Mouse (Mus musculus) intestine, embryonic 16.5 days (tissue): ENCODE results near the gene Ttll10. TPM values are rescaled to one million over a fixed set of nuclear protein-coding genes. Genes with fewer than 3 reads are reported as not detected.
A peak's percentile ranks its signal among the peaks of the same experiment; 100 is the strongest.

ENCODE experiments used
- ATAC-seq: fragments of 200-750 bp; cut with Nextera tagmentation; 2 replicates; pipeline ENCODE4 v1.8.0; 2017; ENCODE audit warnings: moderate TSS enrichment, moderate library complexity
- H3K27ac ChIP-seq: fragments of 300-500 bp; sonication (generic); 2 replicates; pipeline ENCODE4 v1.5.1; 2014; ENCODE audit warnings: mild to moderate bottlenecking, low read length
- H3K27me3 ChIP-seq: fragments of 300-500 bp; sonication (generic); replicated peaks from 2 replicates; pipeline ENCODE4 v1.6.1; 2014; ENCODE audit warnings: low read length, control low read depth, mixed read lengths; ENCODE audit not compliant: control insufficient read depth, insufficient read depth
- H3K36me3 ChIP-seq: fragments of 300-500 bp; sonication (generic); 2 replicates; pipeline ENCODE4 v1.6.1; 2014; ENCODE audit warnings: low read length, control low read depth; ENCODE audit not compliant: control insufficient read depth, insufficient read depth
- H3K4me1 ChIP-seq: fragments of 300-500 bp; sonication (generic); 2 replicates; pipeline ENCODE4 v1.6.1; 2014; ENCODE audit warnings: low read length, control low read depth, mixed read lengths; ENCODE audit not compliant: control insufficient read depth, insufficient read depth
- H3K4me2 ChIP-seq: fragments of 300-500 bp; sonication (generic); 2 replicates; pipeline ENCODE4 v1.6.1; 2014; ENCODE audit warnings: low read depth, low read length, control low read depth
- H3K4me3 ChIP-seq: fragments of 300-500 bp; sonication (generic); 2 replicates; pipeline ENCODE4 v1.5.1; 2014; ENCODE audit warnings: mild to moderate bottlenecking, low read length
- H3K9ac ChIP-seq: fragments of 300-500 bp; sonication (generic); 2 replicates; pipeline ENCODE4 v1.6.1; 2014; ENCODE audit warnings: low read depth, low read length
- H3K9me3 ChIP-seq: fragments of 300-500 bp; sonication (generic); 2 replicates; pipeline ENCODE4 v1.6.1; 2016; ENCODE audit warnings: low read length, control low read depth; ENCODE audit not compliant: control insufficient read depth
- WGBS: fragments of 180-500 bp; shearing (Covaris S2); extraction: QIAGEN DNeasy Blood & Tissue Kit; methylation state at CpG from one replicate; pipeline ENCODE4 v1.1.7; 2014; 5-methylcytosine and 5-hydroxymethylcytosine counted together
- microRNA counts: library from miRNA; unstranded; fragments of <30 nt; microRNA quantifications from one replicate; lab custom pipeline; 2016
- microRNA-seq: library from miRNA; unstranded; fragments of <30 nt; microRNA quantifications from one replicate; pipeline ENCODE4, GENCODE M21; 2016
- polyA plus RNA-seq: library from polyadenylated mRNA; unstranded; fragments of >200 nt; fragmentation: Nextera tagmentation; extraction: Ambion mirVana; gene quantifications from 2 replicates; pipeline ENCODE4 v1.2.1, GENCODE M21; 2015

Ttll10 gene
- polyA plus RNA-seq, 1 experiment from 2014 or later = 4.2 TPM

- Histone ChIP-seq H3K27me3 (no peaks in the 10 kb centered on the region), H3K4me1 (peaks cover 16% of the 10 kb centered on the region), H3K9me3 (no peaks in the 10 kb centered on the region), H3K36me3 (peaks cover 13% of the 10 kb centered on the region), H3K4me2 (peak overlapping the region; percentile 55; the same call in 1 of the 2 replicates), H3K27ac (peak overlapping the region; percentile 96), H3K9ac (peak overlapping the region; percentile 91), H3K4me3 (peak overlapping the region; percentile 89)
- ATAC-seq = peak; percentile 85
- under 1% methylated on average over 70 of the region's 70 CpGs for WGBS
These were observed 66.2 kb downstream of the Ttll10 start for GRCm38 (mm10) chr4:155992906-155993547.

GRCm38 (mm10) chr4:155992241-155992905 is 66.8 kb downstream of the Ttll10 start, which contains the start of the genes B3galt6 and Sdf4:
Gene B3galt6 (minus strand): TSS chr4:155992649.
Gene Sdf4 (plus strand): TSS chr4:155992872.
- Histone ChIP-seq H3K36me3 (peaks cover 9% of the 10 kb centered on the region), H3K27ac (peak within 1 kb of the TSS; percentile 96), H3K9ac (peak within 1 kb of the TSS; percentile 91), H3K27me3 (no peaks in the 10 kb centered on the region), H3K9me3 (no peaks in the 10 kb centered on the region), H3K4me3 (peak within 1 kb of the TSS; percentile 89), H3K4me1 (peaks cover 16% of the 10 kb centered on the region), H3K4me2 (peak within 1 kb of the TSS; percentile 99)
- ATAC-seq = peak; percentile 90
- under 1% methylated on average over 97 of the region's 99 CpGs for WGBS

- 19% methylated on average over 37 of the region's 37 CpGs for WGBS
- peak overlapping the region; percentile 67 for H3K4me3 ChIP-seq
- H3K27ac ChIP-seq = peak overlapping the region; percentile 95
- ATAC-seq = peak; percentile 22
- H3K9ac ChIP-seq = peak overlapping the region; percentile 85
- H3K4me2 ChIP-seq = peak overlapping the region; percentile 99
- no peaks in the 10 kb centered on the region for H3K27me3 ChIP-seq
- H3K9me3 ChIP-seq = no peaks in the 10 kb centered on the region
- peaks cover 16% of the 10 kb centered on the region for H3K4me1 ChIP-seq
- H3K36me3 ChIP-seq = peaks cover 6% of the 10 kb centered on the region
These were observed 67.3 kb downstream of the Ttll10 start for GRCm38 (mm10) chr4:155991908-155992230.

DNA sequence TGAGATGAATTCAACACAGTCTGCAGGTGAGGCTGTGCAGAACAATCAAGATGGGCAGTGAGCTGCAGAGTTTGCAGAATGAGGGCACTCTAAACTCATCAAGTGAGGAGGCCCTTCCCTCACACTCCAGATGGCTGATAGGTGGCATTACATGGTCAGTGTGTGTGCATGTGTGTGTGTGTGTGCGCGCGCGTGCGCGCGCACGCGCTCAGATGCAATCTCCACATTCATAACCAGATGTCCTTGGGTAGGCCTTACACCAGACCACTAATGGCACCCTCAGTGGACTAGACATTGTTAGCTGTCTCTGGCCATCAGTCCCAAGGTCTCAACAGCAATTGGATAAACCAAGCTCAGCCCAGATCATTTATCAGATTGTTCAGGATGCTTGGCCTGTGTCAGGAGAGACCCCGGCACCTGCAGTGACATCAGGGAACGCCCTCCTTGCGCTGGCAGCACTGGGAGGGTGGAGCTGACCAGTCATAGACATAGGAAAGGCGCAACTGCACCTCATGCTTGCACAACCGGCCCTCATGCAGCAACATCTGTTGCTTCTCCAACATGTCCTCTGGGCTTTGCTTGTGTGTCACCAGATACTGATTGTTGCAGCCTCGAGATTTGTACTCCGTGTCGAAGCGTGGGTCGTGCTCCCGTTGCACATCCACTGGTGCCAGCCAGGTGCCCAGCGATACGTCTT is 67.9 kb downstream of the Ttll10 start:
- WGBS = 84% methylated on average over 22 of the region's 22 CpGs
- peak overlapping the region; percentile 99 for H3K4me2 ChIP-seq
- no peaks in the 10 kb centered on the region for H3K9me3 ChIP-seq
- peak overlapping the region; percentile 85 for H3K9ac ChIP-seq
- H3K4me3 ChIP-seq = peak overlapping the region; percentile 67
- H3K27me3 ChIP-seq = no peaks in the 10 kb centered on the region
- ATAC-seq = no peak
- peaks cover under 1% of the 10 kb centered on the region; the same call in 1 of the 2 replicates for H3K36me3 ChIP-seq
- no peak overlapping the region for H3K27ac ChIP-seq
- H3K4me1 ChIP-seq = peaks cover 16% of the 10 kb centered on the region

MicroRNAs encoded within 50 kb of the gene (microRNA counts, 519-probe panel; counts per million panel counts)
- 3,296 counts per million, percentile 84 among the panel's probes with 10 or more counts for microRNA mmu-miR-200a (lab: Ali Mortazavi, UCI)
- 3,760 counts per million, percentile 93 among the panel's probes with 10 or more counts for microRNA mmu-miR-200b (lab: Ali Mortazavi, UCI)
- microRNA mmu-miR-429 (lab: Ali Mortazavi, UCI) = 4,105 counts per million, percentile 97 among the panel's probes with 10 or more counts

Small RNA genes within 50 kb of the gene (microRNA-seq; reads per million reads assigned to microRNA genes)
- gene Mir200a (2,506 reads per million, percentile 81 among the genes with 10 or more reads in this experiment), gene Mir200b (13,787 reads per million, percentile 95 among the genes with 10 or more reads in this experiment), gene Mir429 (35,264 reads per million, percentile 98 among the genes with 10 or more reads in this experiment)

Other genes with a start within 250 kb of the Ttll10 start
- 130 and 131 TPM in 2 replicates for gene Ccnl2, start 246.9 kb downstream of the Ttll10 start, polyA plus RNA-seq
- 180 and 196 TPM in 2 replicates for gene Aurkaip1, start 228.1 kb downstream of the Ttll10 start, polyA plus RNA-seq
- gene Mxra8, start 219.7 kb downstream of the Ttll10 start, polyA plus RNA-seq = 76.3 and 80.5 TPM in 2 replicates
- gene Dvl1, start 212.0 kb downstream of the Ttll10 start, polyA plus RNA-seq = 3.7 and 4.7 TPM in 2 replicates
- 0.28 and 0.32 TPM in 2 replicates for gene Tas1r3, start 196.1 kb downstream of the Ttll10 start, polyA plus RNA-seq
- gene Cptp, start 190.0 kb downstream of the Ttll10 start, polyA plus RNA-seq = 23.6 and 24.9 TPM in 2 replicates
- 60.0 and 67.1 TPM in 2 replicates for gene Ints11, start 189.9 kb downstream of the Ttll10 start, polyA plus RNA-seq
- 49.4 and 58.6 TPM in 2 replicates for gene Pusl1, start 167.6 kb downstream of the Ttll10 start, polyA plus RNA-seq
- 9.8 and 10.8 TPM in 2 replicates for gene Acap3, start 167.6 kb downstream of the Ttll10 start, polyA plus RNA-seq
- gene Ube2j2, start 115.6 kb downstream of the Ttll10 start, polyA plus RNA-seq = 89.5 and 93.4 TPM in 2 replicates
- gene C1qtnf12, start 97.1 kb downstream of the Ttll10 start, polyA plus RNA-seq = 59.9 and 75.4 TPM in 2 replicates
- 11.7 and 12.0 TPM in 2 replicates for gene B3galt6, start 66.8 kb downstream of the Ttll10 start, polyA plus RNA-seq
- gene Sdf4, start 66.5 kb downstream of the Ttll10 start, polyA plus RNA-seq = 165 and 171 TPM in 2 replicates
- gene Tnfrsf4, start 45.6 kb downstream of the Ttll10 start, polyA plus RNA-seq = 0.55 and 0.86 TPM in 2 replicates
- gene Tnfrsf18, start 33.2 kb downstream of the Ttll10 start, polyA plus RNA-seq = 1.0 and 1.4 TPM in 2 replicates
- 21.4 and 22.3 TPM in 2 replicates for gene 9430015G10Rik, start 50.6 kb upstream of the Ttll10 start, polyA plus RNA-seq
- 0.09 and 0.10 TPM in 2 replicates for gene Rnf223, start 71.1 kb upstream of the Ttll10 start, polyA plus RNA-seq
- 35.9 and 38.0 TPM in 2 replicates for gene Agrn, start 138.1 kb upstream of the Ttll10 start, polyA plus RNA-seq
- gene Isg15, start 141.4 kb upstream of the Ttll10 start, polyA plus RNA-seq = 1.8 and 2.9 TPM in 2 replicates
- 2.1 and 2.3 TPM in 2 replicates for gene AW011738, start 143.9 kb upstream of the Ttll10 start, polyA plus RNA-seq
- 0.20 and 0.35 TPM in 2 replicates for gene Perm1, start 156.5 kb upstream of the Ttll10 start, polyA plus RNA-seq
- 11.7 and 13.8 TPM in 2 replicates for gene Plekhn1, start 175.4 kb upstream of the Ttll10 start, polyA plus RNA-seq
- gene Noc2l, start 176.6 kb upstream of the Ttll10 start, polyA plus RNA-seq = 63.9 and 69.1 TPM in 2 replicates
- 0.53 and 1.2 TPM in 2 replicates for gene Samd11, start 196.2 kb upstream of the Ttll10 start, polyA plus RNA-seq